Mouse (Mus musculus) adrenal gland, postnatal 36 days (tissue): ENCODE measurements around the gene Jade1. TPM values are rescaled to one million over a fixed set of nuclear protein-coding genes. Genes with fewer than 3 reads are reported as not detected.

Experiments used
- DNase-seq, 2 experiments: peaks; one replicate each; pipeline ENCODE4 v3.0.0; 2021; ENCODE audit warnings: mixed read lengths in 1 of 2
- long read RNA-seq, 2 experiments: library from polyadenylated mRNA; stranded (forward); transcript quantifications; one replicate each; pipeline ENCODE4 v2.0.0; 2021; ENCODE audit warnings: borderline sequencing depth in 2 of 2
- total RNA-seq, 2 experiments: library from RNA; stranded (reverse); gene quantifications; 2 replicates each; pipeline ENCODE4 v1.2.3; 2021

The Jade1 gene
- total RNA-seq: 10 to 100 TPM; 51.2 to 51.4 TPM
- long read RNA-seq, experiment 1, full-length matches to known transcripts: 42 of 59 reads
- long read RNA-seq, experiment 1, partial matches to known transcripts: 12 of 59 reads
- long read RNA-seq, experiment 1, other reads (novel, unspliced or antisense): 5 of 59 reads
- long read RNA-seq, experiment 2, full-length matches to known transcripts: 5 of 8 reads
- long read RNA-seq, experiment 2, partial matches to known transcripts: 2 of 8 reads
- long read RNA-seq, experiment 2, other reads (novel, unspliced or antisense): 1 of 8 reads

GRCm38 (mm10) chr3:41555491-41556381, at the start of gene Jade1:
TSS of gene Jade1 (plus strand) at chr3:41555731.
- DNase-seq: no peak

- peak in 1 of 2 experiments; percentile 30 for DNase-seq
Measured at GRCm38 (mm10) chr3:41509441-41509840, 46.1 kb upstream of the Jade1 start.

GRCm38 (mm10) chr3:41510191-41510590, 45.3 kb upstream of the Jade1 start:
- DNase-seq: no peak

GRCm38 (mm10) chr3:41510750-41511149, 44.8 kb upstream of the Jade1 start:
- DNase-seq: no peak

- DNase-seq: no peak
Measured at GRCm38 (mm10) chr3:41514003-41514402, 41.5 kb upstream of the Jade1 start.

- no peak for DNase-seq
Measured at GRCm38 (mm10) chr3:41514683-41515305, 40.7 kb upstream of the Jade1 start.

GRCm38 (mm10) chr3:41516961-41517518, 38.5 kb upstream of the Jade1 start:
- no peak for DNase-seq

- DNase-seq: no peak
Measured at GRCm38 (mm10) chr3:41520925-41521324, 34.6 kb upstream of the Jade1 start.

GRCm38 (mm10) chr3:41521733-41522132, 33.8 kb upstream of the Jade1 start:
- DNase-seq: peak in 1 of 2 experiments; percentile 20

- DNase-seq: peak; percentile 38 to 56
Measured at GRCm38 (mm10) chr3:41522226-41523005, 33.1 kb upstream of the Jade1 start.

- no peak for DNase-seq
Measured at GRCm38 (mm10) chr3:41523006-41523375, 32.5 kb upstream of the Jade1 start.

- no peak for DNase-seq
Measured at GRCm38 (mm10) chr3:41523460-41523859, 32.1 kb upstream of the Jade1 start.

GRCm38 (mm10) chr3:41528291-41528969, 27.1 kb upstream of the Jade1 start:
- DNase-seq: no peak

GRCm38 (mm10) chr3:41530156-41530555, 25.4 kb upstream of the Jade1 start:
- DNase-seq: no peak

GRCm38 (mm10) chr3:41531541-41531940, 24.0 kb upstream of the Jade1 start:
- no peak for DNase-seq

GRCm38 (mm10) chr3:41532109-41532508, 23.4 kb upstream of the Jade1 start:
- DNase-seq: no peak

GRCm38 (mm10) chr3:41533660-41534059, 21.9 kb upstream of the Jade1 start:
- DNase-seq: no peak

GRCm38 (mm10) chr3:41537957-41538356, 17.6 kb upstream of the Jade1 start:
- no peak for DNase-seq

GRCm38 (mm10) chr3:41541313-41541712, 14.2 kb upstream of the Jade1 start:
- no peak for DNase-seq

GRCm38 (mm10) chr3:41544451-41544850, 11.1 kb upstream of the Jade1 start:
- DNase-seq: peak; percentile 49 to 73

- peak; percentile 55 to 59 for DNase-seq
Measured at GRCm38 (mm10) chr3:41547289-41547688, 8.2 kb upstream of the Jade1 start.
